Mouse (Mus musculus) kidney, postnatal 4 days (tissue): ENCODE results near the gene Atp13a4.
A peak's percentile ranks its signal among the peaks of the same experiment; 100 is the strongest.

Source experiments
- DNase-seq, 2 experiments: peaks; one replicate each; pipeline ENCODE4 v3.0.0; 2021; ENCODE audit warnings: mixed read lengths in 2 of 2

The Atp13a4 gene

DNA sequence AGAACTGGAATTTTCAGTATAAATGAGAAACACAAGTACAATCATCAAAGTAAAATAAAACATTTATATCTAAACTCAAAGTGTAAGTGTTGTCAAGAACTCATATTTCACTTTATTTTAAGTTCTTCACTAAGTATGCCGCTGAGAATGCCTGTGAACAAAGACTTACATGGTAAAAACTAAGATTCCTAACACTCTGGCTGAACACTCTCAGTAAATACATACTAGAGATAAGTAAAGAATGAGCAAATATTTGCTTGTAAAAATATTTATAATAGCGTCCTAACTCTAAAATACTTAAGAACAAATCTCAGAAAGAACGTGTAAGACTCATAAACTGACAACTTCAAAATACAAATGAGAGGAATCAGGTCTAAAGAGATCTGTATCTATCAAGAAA is 80.9 kb downstream of the Atp13a4 start:
- DNase-seq, result no peak

DNA sequence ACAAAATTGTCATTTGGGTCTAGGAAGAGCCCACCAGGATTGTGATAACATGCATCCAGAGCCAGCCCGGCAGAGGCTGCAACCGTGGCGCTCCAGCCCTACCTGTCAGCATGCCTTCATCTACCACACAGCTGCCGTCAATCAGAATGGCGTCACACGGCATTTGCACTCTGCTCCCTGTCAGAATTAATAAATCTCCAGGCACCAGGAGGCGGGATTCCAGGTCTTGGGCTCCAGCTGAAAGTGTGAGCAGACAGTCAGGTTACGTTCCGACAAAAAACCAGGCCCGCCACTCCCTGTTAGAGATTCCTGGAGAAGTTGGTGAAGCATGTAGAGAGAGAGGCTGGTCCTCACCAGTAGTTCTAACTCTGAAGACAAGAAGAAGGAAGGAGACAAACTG is 85.3 kb downstream of the Atp13a4 start:
- peak; percentile 18 to 31 for DNase-seq

DNA sequence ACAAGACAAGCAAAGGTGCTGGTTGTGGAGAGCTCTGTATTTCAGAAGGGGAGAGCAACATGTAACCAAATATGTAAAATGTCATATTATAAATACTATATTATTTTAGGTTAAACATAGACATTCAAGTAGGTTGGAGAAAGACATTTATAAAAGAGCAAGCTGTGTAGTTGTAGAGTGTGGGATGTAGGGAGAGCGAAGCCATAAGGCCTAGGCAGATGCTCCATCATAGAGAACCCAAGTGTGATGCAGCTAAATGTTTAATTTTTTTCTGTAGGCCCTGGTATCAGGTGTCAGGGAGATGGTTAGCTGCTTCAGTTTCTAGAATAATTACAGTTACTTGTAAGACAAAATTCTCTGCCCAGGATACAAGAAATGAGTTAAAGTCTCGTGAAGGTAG is 87.8 kb downstream of the Atp13a4 start:
- no peak for DNase-seq

DNA sequence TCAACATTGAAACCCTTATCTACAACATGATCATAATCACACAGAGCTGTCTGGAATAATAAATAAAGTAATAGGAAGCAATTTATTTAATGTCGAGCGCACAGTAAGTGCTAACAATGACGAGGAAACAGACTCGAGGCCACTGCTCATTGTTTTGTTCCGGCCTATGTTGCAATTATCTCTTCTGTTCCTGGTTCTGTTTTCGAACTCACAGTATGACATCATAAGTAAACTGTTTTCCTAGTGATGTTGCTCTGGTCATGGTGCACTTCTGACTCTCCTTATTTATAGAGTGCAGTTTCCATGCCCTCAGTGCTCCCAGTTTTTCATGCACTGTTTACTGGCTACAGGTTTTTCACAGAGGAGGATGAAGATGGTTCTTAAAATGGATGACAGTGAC is 91.4 kb downstream of the Atp13a4 start:
- DNase-seq, result no peak

DNA sequence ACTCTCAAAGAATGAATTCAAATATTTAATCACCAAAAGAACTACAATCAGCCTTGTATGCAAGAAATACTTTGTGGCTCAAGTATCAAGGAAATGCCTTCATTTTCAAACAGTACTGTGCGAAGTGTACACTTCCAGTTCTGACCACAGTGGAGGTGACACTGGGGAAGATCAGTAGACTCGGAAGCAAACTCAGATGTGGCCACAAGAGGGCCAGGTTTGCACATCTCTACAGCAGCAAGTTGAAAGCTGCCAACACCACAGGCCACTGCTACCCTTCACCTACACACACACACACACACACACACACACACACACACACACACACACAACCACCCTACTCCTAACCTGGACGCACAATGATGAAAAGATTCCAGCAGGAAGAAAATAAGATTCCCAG is 93.0 kb downstream of the Atp13a4 start:
- DNase-seq, result peak; percentile 61 to 72

DNA sequence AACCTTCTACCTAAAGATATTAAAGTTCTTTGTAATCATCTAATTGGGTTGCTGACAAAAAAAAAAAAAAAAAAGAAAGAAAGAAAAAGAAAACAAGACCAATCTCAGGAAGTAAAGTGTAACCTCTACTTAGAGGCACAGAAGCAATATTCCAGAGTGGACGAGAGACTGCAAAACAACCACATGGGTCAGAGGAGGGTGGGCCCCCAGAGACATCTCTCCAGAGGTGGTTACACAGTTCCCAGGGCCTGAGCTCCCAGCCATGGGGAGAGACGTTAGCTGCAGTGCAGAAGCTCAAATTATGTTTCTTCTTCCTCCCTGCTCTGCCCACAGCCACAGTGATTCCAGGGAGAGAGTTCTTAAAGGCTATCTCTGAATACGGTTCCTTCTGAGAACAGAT is 102.5 kb downstream of the Atp13a4 start:
- no peak for DNase-seq

DNA sequence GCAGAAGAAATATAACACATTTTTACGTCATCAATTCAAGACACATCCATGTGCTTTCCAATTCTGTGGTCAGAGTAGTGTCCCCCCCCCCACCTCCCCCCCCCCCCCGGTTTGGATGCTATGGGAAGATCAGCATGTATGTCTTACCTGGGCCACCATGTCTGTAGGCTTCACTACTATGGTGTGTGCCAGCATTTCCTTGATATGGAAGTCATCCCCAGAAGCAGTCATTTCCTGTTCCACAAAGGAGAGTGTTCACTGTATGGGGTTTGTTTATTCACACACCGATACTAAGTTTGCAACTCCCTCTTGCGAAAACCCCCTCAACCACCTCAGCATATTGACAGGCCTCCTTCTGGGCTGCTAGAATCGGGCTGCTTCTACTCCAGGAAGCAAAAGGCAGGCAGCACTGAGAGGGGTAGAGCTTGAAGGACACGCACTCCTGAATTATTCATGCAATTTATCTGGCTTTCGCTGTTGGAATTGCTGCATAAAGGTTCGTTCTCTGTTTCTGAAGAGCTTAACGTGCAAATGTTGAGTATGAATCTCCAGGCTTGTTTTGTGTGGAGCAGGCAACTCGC is 103.2 kb downstream of the Atp13a4 start:
- DNase-seq, result no peak

DNA sequence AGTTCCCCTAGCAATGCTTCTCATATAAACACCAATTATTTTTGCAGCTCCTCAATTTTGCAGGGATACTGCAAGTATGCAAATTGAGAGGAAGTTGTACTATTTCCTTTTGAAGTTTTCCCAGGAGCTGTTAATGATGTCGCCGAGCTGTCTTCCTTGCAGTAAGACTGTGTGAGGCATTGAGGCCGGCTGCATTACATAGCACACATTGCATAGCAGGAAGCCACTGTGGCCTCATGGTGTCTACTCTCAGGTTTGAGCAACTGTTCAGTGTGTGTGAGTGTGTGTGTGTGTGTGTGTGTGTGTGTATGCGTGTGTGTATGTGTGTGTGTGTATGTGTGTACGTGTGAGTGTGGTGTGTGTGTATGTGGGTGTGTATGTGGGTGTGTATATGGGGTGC is 106.6 kb downstream of the Atp13a4 start:
- DNase-seq, result no peak

DNA sequence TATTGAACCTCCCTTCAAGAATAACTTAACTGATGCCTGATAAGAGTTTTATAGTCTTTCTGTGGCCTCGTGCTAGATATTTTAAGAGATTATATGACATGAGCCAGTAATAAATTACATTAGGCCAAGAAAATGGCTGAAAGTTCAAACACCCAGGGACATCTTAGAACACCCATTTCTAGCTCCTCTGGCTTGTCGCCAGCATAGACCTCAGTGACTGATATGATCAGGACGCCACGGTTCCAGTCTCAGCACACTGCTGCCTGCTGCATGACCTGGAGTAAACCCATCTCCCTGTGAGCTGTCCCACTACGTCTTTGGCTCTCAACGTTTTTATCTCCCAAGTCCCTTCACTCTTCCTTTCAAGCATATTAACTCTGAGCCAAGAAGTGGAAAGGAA is 108.9 kb downstream of the Atp13a4 start:
- DNase-seq, result peak; percentile 11 to 13

DNA sequence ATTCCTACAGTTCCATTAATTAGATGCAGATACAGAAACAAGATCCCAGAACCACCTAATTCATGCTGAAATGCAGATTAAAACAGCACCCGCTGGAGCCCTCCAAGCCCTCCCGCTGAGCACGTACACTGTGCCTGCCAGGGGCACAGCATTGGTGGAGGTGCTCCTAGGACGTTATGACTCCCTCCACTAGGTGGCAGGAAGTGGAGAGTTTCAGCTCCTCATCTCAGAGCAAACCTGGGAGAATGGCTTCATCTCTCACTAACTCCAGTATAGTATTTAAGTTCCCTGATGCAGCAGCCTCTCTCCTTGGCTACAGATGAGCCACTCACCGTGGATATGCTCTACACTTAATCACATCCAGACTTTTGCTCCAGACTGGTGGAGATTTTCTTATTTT is 110.0 kb downstream of the Atp13a4 start:
- DNase-seq, result peak; percentile 50 to 62

DNA sequence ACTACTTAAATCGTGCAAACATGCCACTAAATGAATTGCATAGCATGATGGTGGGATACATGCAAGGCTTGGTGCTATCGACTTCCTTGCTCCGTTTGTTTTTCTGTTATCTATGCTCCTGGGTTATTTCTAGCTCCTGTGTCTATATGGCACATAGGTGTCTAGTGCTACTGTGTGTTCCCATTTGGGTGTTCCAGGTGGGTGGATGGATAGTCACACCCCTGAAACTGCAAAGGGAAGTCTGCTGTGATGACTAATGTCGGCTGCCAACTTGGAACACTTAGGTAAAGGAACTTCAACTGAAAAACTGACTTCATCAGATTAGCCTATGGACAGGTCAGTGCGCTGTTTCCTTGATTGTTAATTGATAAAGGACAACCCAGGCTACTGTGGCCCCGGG is 129.8 kb downstream of the Atp13a4 start:
- DNase-seq, result no peak

DNA sequence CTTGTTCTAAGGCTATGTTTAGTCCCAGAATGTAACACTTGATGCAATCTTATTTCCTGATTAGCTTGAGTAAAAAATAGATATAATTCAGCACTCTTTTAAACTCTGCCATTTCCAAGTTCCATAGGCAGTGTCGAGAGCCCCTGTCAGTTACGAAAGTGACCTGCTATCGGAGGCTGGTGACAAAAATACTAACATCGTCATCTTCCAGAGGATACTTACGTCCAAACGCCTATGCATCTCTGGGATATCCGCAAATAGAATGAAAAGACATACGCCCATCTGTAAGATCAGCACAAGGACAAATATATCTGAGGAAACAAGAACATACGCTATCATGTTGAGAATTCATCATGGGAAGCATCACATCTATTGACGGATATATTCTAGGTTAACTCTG is 137.3 kb downstream of the Atp13a4 start:
- DNase-seq, result no peak

DNA sequence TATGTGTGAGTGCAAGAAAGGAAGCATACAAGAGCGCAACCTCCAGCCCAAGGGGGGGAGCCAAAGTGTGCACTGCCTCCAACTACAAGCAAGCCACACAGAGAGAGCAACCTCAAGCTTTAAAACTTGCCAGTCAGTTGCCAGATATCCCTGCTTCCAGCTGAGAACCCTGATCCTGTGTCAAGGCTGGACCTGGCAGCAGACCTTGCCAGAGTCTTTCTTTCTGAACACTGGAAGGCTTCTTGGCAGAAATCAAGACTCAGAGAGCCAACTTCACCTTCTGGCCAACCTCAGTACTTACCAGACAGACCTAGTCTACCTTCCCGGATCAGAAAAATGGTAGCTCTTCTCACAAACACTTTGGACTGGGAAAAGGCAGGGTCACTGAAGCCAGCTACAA is 145.6 kb downstream of the Atp13a4 start:
- no peak for DNase-seq

DNA sequence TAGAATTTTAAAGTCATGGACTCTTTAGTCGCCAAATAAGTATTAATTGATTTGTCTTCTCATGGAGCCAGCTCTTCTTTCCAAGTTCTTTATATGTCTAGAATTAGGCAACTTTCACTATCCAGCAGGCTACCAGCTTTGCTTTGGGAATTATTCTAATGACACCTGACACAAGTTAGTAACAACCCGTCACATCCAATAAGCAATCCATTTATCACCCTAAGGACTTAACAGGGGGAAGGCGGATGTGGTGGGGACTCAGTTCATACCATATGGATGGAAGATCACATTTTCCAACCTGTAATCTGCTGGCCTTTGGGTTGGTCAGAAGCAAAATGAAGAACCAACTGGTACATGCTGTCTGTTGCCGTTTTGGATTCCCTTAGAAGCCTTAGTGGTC is 159.9 kb downstream of the Atp13a4 start:
- no peak for DNase-seq

DNA sequence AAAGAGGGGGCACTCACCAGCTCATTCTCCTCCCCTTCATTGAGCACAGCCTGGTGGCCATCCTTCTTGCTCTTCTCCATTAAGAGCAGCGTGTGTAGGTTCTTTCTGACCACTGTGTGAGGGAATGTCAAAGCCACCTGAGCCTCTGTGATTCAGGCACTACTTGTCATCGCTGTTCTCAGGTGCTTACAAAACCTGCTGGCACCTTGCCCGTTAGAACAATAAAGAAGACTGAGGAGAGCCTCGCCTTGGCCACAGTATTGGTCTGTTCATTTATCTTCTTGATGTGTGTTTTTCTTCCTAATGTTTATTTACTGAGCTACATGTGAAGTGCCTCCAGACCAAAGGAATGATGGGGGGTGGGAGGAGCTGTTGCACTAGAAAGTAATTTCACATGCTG is 166.2 kb downstream of the Atp13a4 start, which contains the start of gene Atp13a5:
Gene Atp13a5 (minus strand): TSS at position 275 of the 400 bp plus-strand sequence.
- DNase-seq, result no peak

DNA sequence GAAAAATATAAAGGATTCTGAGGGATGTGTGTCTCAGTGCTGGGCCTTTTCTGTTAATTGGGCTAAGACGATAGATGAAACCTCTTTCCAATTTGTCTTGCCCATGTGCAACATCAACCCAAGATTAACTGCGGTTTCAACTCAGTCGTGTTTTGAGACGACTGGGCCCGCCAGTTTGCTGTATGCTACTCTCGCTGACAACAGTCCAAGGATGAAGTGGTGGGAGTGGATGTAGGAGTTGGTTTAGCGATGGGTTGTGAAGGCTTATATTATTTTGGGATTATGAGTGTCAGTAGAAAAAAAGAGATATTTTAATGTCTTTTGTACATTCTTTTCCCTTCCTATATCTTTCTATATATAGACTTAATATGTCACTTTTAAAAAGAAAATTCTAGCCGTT is 170.0 kb downstream of the Atp13a4 start:
- no peak for DNase-seq
